Mouse (Mus musculus): ENCODE data around the gene Arg2. TPM values are rescaled to one million over a fixed set of nuclear protein-coding genes. Genes with fewer than 3 reads are reported as not detected.

Arg2 gene
- polyA plus RNA-seq, 1 experiment from 2014 or later, result 0.85 TPM

GRCm38 (mm10) chr12:79190931-79191673, 60.5 kb downstream of the Arg2 start:
- peaks cover 26% of the 10 kb centered on the region for H3K79me2 ChIP-seq (ENCODE audit: inconsistent target)
- peaks cover 24% of the 10 kb centered on the region for H3K36me3 ChIP-seq (ENCODE audit: inconsistent target)
- H3K27ac ChIP-seq, result peak overlapping the region; percentile 41
- peak overlapping the region; percentile 69 for H3K4me3 ChIP-seq (ENCODE audit: inconsistent target)
- 2% methylated on average over 18 of the region's 18 CpGs for WGBS (ENCODE audit: missing documents)

- Histone ChIP-seq H3K4me3 (ENCODE audit: inconsistent target) (peak overlapping the region; percentile 69), H3K27ac (peak overlapping the region; percentile 41), H3K79me2 (ENCODE audit: inconsistent target) (peaks cover 26% of the 10 kb centered on the region), H3K36me3 (ENCODE audit: inconsistent target) (peaks cover 18% of the 10 kb centered on the region)
- 8% methylated on average over 14 of the region's 14 CpGs for WGBS (ENCODE audit: missing documents)
Observed at GRCm38 (mm10) chr12:79191701-79192100, 61.1 kb downstream of the Arg2 start.

- H3K79me2 ChIP-seq (ENCODE audit: inconsistent target), result peaks cover 26% of the 10 kb centered on the region
- peak within 1 kb of the TSS; percentile 69 for H3K4me3 ChIP-seq (ENCODE audit: inconsistent target)
- 74% methylated on average over 6 of the region's 6 CpGs for WGBS (ENCODE audit: missing documents)
- H3K27ac ChIP-seq, result peak within 1 kb of the TSS; percentile 41
- peaks cover 13% of the 10 kb centered on the region; the same call in 1 of the 2 replicates for H3K36me3 ChIP-seq (ENCODE audit: inconsistent target)
Observed at GRCm38 (mm10) chr12:79192193-79192592, 61.6 kb downstream of the Arg2 start, which contains the start of gene Rdh11. Gene Rdh11, minus strand, starts transcription at chr12:79192293.

GRCm38 (mm10) chr12:79193441-79193840, 62.9 kb downstream of the Arg2 start:
- Histone ChIP-seq H3K4me3 (ENCODE audit: inconsistent target) (no peak overlapping the region), H3K36me3 (ENCODE audit: inconsistent target) (peaks cover under 1% of the 10 kb centered on the region; the same call in 1 of the 2 replicates), H3K27ac (no peak overlapping the region), H3K79me2 (ENCODE audit: inconsistent target) (peaks cover 26% of the 10 kb centered on the region)
- WGBS (ENCODE audit: missing documents), result 1% methylated on average over 3 of the region's 3 CpGs

- H3K27ac ChIP-seq, result no peak overlapping the region
- WGBS (ENCODE audit: missing documents), result 85% methylated on average over 5 of the region's 5 CpGs
- no peak overlapping the region for H3K4me3 ChIP-seq (ENCODE audit: inconsistent target)
- H3K36me3 ChIP-seq (ENCODE audit: inconsistent target), result no peaks in the 10 kb centered on the region
- H3K79me2 ChIP-seq (ENCODE audit: inconsistent target), result no peaks in the 10 kb centered on the region
Observed at GRCm38 (mm10) chr12:79197105-79197504, 66.5 kb downstream of the Arg2 start.

GRCm38 (mm10) chr12:79201882-79202281, 71.3 kb downstream of the Arg2 start:
- H3K27ac ChIP-seq, result no peak overlapping the region
- no peaks in the 10 kb centered on the region for H3K36me3 ChIP-seq (ENCODE audit: inconsistent target)
- WGBS (ENCODE audit: missing documents), result 18% methylated on average over 3 of the region's 3 CpGs
- no peak overlapping the region for H3K4me3 ChIP-seq (ENCODE audit: inconsistent target)
- H3K79me2 ChIP-seq (ENCODE audit: inconsistent target), result no peaks in the 10 kb centered on the region

Other genes starting within 250 kb of the Arg2 start
- gene Plek2, start 223.8 kb upstream of the Arg2 start, polyA plus RNA-seq (2018), result not detected in 3 replicates
- gene Tmem229b, start 123.2 kb upstream of the Arg2 start, polyA plus RNA-seq (2018), result 32.1 to 68.0 TPM (median 36.0 TPM) in 3 replicates
- 0.03 to 0.05 TPM in 2 of 3 replicates, not detected in the other for gene Plekhh1, start 101.6 kb upstream of the Arg2 start, polyA plus RNA-seq (2018)
- gene Pigh, start 41.1 kb upstream of the Arg2 start, polyA plus RNA-seq (2018), result 9.8 to 11.4 TPM (median 10.7 TPM) in 3 replicates
- gene Vti1b, start 41.9 kb downstream of the Arg2 start, polyA plus RNA-seq (2018), result 93.6 to 122 TPM (median 107 TPM) in 3 replicates
- gene Rdh11, start 61.5 kb downstream of the Arg2 start, polyA plus RNA-seq (2018), result 15.3 to 17.6 TPM (median 16.1 TPM) in 3 replicates
- gene Rdh12, start 78.1 kb downstream of the Arg2 start, polyA plus RNA-seq (2018), result 0.07 to 0.20 TPM in 2 of 3 replicates, not detected in the other
- gene Zfyve26, start 165.5 kb downstream of the Arg2 start, polyA plus RNA-seq (2018), result 21.8 to 46.4 TPM (median 21.9 TPM) in 3 replicates
- gene Rad51b, start 166.5 kb downstream of the Arg2 start, polyA plus RNA-seq (2018), result 0.41 to 1.3 TPM (median 1.3 TPM) in 3 replicates

Measured in macrophage (primary cell).